Mouse (Mus musculus) neural tube, embryonic 14.5 days (tissue): ENCODE measurements around the gene BC049352. TPM values are rescaled to one million over a fixed set of nuclear protein-coding genes. Genes with fewer than 3 reads are reported as not detected.

Source experiments
- ATAC-seq: fragments of 200-750 bp; cut with Nextera tagmentation; 2 replicates; pipeline ENCODE4 v1.8.0; 2017; ENCODE audit warnings: low read depth, mild to moderate bottlenecking, moderate TSS enrichment, moderate library complexity
- H3K27ac ChIP-seq: fragments of 300-500 bp; sonication (generic); 2 replicates; pipeline ENCODE4 v1.5.1; 2014; ENCODE audit warnings: low read depth, mild to moderate bottlenecking, control low read depth, low read length, moderate library complexity, mixed read lengths
- H3K27me3 ChIP-seq: fragments of 300-500 bp; sonication (generic); 2 replicates; pipeline ENCODE4 v1.6.1; 2014; ENCODE audit warnings: low read length; ENCODE audit not compliant: control insufficient read depth, insufficient read depth
- H3K36me3 ChIP-seq: fragments of 300-500 bp; sonication (generic); 2 replicates; pipeline ENCODE4 v1.6.1; 2014; ENCODE audit warnings: low read length, mixed read lengths; ENCODE audit not compliant: control insufficient read depth, insufficient read depth
- H3K4me1 ChIP-seq: fragments of 300-500 bp; sonication (generic); 2 replicates; pipeline ENCODE4 v1.6.1; 2014; ENCODE audit warnings: low read length; ENCODE audit not compliant: control insufficient read depth, insufficient read depth
- H3K4me2 ChIP-seq: fragments of 300-500 bp; sonication (generic); 2 replicates; pipeline ENCODE4 v1.6.1; 2014; ENCODE audit warnings: mild to moderate bottlenecking, low read depth, low read length, control low read depth
- H3K4me3 ChIP-seq: fragments of 300-500 bp; sonication (generic); 2 replicates; pipeline ENCODE4 v1.5.1; 2014; ENCODE audit warnings: low read depth, low read length, control low read depth, mixed read lengths
- H3K9ac ChIP-seq: fragments of 300-500 bp; sonication (generic); replicated peaks from 2 replicates; pipeline ENCODE4 v1.6.1; 2014; ENCODE audit warnings: low read depth, mild to moderate bottlenecking, control low read depth, low read length, mixed read lengths
- H3K9me3 ChIP-seq: fragments of 300-500 bp; sonication (generic); 2 replicates; pipeline ENCODE4 v1.6.1; 2016; ENCODE audit warnings: low read length; ENCODE audit not compliant: control insufficient read depth
- whole genome bisulfite sequencing: fragments of 180-500 bp; shearing (Covaris S2); extraction: QIAGEN DNeasy Blood & Tissue Kit; methylation state at CpG from one replicate; pipeline ENCODE4 v1.1.7; 2014; 5-methylcytosine and 5-hydroxymethylcytosine counted together
- microRNA-seq: library from miRNA; unstranded; fragments of <30 nt; microRNA quantifications from one replicate; pipeline ENCODE4, GENCODE M21; 2016
- polyA plus RNA-seq: library from polyadenylated mRNA; unstranded; fragments of >200 nt; fragmentation: Nextera tagmentation; extraction: Ambion mirVana; gene quantifications from 2 replicates; pipeline ENCODE4 v1.2.1, GENCODE M21; 2014

The BC049352 gene
- polyA plus RNA-seq, 1 experiment from 2014 or later, result not detected

DNA sequence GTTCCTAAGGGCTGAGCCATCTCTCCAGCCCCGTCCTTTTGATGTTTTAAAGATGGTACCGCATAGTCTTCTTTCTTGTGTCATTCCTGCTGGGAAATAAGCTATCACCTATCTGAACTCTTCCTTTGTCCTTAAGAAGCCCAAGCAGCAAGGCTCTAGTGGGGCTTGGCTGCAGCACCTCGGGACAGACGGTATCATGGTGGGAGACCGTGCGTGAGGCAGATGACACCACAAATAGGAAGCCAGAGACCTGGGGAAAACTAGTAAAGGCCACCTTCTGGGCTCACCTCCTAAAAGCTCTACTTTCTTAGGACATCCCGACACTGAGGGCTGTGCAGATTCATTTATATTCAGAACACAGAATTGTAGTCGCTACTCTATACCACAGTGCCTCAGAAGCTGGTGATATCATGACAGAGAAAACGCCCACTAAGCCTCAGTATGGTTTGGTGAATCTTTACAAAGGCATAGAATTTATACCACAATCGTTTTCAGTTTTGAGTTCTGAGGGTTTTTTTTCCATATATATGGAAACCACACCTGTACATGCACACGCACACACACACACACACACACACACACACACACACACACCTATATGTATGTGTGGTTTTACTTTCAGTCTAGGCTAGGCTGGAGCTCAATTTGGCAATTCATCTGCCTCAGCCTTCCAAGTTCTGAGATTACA, 109.8 kb downstream of the BC049352 start:
- Histone ChIP-seq H3K36me3 (no peaks in the 10 kb centered on the region), H3K4me1 (no peaks in the 10 kb centered on the region)
- 84% methylated on average over 11 of the region's 11 CpGs for whole genome bisulfite sequencing

DNA sequence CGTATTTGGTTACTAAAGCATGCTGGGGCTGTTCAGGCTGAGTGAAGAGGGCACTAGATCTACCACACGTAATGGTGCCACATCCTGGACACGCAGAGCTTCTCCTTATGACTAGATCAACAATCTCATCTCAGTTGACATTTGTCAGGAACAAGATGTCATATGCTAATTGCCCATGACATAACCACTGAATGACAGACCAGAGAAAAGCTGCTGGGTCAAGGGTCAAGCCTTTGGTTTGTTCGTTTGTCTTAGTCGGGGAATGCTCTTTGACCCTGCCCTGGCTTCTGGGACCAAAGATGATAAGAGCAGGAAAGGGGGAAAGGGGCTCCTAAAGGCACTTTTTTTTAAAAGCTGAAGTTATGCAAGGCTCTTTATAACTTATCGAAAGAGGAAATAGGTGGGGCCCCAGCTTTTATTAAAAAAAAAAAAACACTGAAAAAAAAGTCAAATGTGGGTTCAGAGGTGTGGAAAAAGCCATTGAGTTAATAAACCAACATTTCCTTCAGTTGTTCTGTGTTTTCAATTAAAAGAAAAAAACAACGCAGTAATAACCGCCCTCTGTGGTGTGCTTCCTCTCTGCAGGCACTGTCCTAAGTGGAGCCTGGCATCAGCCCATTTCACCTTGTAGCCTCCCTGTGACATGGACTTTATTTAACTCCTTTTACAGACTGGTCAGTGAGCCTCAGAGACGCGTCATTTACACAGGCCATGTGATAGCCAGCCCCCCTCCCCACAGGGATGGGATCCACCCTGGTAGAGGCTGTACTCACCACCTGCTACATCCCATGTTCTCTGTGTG, 112.6 kb downstream of the BC049352 start:
- Histone ChIP-seq H3K9me3 (no peaks in the 10 kb centered on the region), H3K9ac (no peak overlapping the region), H3K4me1 (no peaks in the 10 kb centered on the region), H3K27ac (no peak overlapping the region), H3K27me3 (no peaks in the 10 kb centered on the region), H3K4me3 (no peak overlapping the region), H3K4me2 (no peak overlapping the region), H3K36me3 (no peaks in the 10 kb centered on the region)
- ATAC-seq, result no peak
- WGBS, result 67% methylated on average over 10 of the region's 10 CpGs

More for the DNA sequence above, 109.8 kb downstream of the BC049352 start:
- no peaks in the 10 kb centered on the region for H3K9me3 ChIP-seq
- no peak overlapping the region for H3K4me3 ChIP-seq
- no peak for ATAC-seq
- H3K9ac ChIP-seq, result no peak overlapping the region
- H3K4me2 ChIP-seq, result no peak overlapping the region
- no peak overlapping the region for H3K27ac ChIP-seq
- no peaks in the 10 kb centered on the region for H3K27me3 ChIP-seq

DNA sequence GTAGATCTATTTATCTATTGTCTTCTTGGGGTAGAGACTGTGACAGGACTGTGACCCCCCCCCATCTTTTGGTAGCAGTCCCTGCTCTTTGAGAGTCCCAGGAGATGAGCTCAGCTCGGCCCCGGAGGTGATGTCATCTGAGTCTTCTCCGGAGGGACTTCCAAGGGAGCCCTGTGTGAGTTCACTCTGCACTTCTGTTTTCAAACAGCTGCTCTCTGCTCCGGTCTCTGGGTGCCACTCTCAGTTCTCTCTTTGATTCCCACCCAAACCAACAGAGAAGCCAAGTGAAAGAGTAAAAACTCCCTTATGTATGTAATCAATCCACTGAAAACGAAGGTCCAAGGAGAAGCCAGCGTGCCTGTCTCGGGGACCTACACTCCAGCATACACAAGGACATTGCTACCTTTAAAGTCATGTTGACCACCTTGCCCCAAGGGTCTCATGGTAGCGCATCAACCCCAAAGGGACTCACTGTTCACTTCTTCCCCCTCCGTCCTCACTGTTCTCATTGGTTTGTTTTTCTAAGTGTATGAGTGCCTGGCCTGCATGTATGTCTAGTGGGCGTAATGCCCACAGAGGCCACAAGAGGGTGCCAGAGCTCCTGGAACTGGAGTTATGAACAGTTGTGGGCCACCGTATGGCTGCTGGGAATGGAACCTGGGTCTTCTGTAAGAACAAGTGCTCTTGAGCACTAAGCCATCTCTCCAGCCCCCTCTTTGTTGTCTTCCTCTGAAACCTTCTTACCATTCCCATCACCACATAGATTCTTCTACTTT, 117.6 kb downstream of the BC049352 start:
- no peaks in the 10 kb centered on the region for H3K36me3 ChIP-seq
- no peak overlapping the region for H3K4me3 ChIP-seq
- H3K27ac ChIP-seq, result no peak overlapping the region
- no peaks in the 10 kb centered on the region for H3K27me3 ChIP-seq
- peaks cover 4% of the 10 kb centered on the region; the same call in 1 of the 2 replicates for H3K4me1 ChIP-seq
- no peak overlapping the region for H3K9ac ChIP-seq
- H3K9me3 ChIP-seq, result no peaks in the 10 kb centered on the region
- no peak overlapping the region for H3K4me2 ChIP-seq
- no peak for ATAC-seq
- WGBS, result 81% methylated on average over 11 of the region's 11 CpGs

Small RNA genes lying within 50 kb of the gene (microRNA-seq; reads per million reads assigned to microRNA genes)
- not detected for gene Mir7086

Other genes starting within 250 kb of the BC049352 start
- gene Ube4a, start 216.4 kb upstream of the BC049352 start, polyA plus RNA-seq, result 48.3 and 52.8 TPM in 2 replicates
- gene Cd3g, start 201.6 kb upstream of the BC049352 start, polyA plus RNA-seq, result 0.22 TPM in 1 of 2 replicates, not detected in the other
- gene Cd3d, start 200.2 kb upstream of the BC049352 start, polyA plus RNA-seq, result not detected in 2 replicates
- 0.31 TPM in 1 of 2 replicates, not detected in the other for gene Cd3e, start 172.4 kb upstream of the BC049352 start, polyA plus RNA-seq
- 0.99 TPM in 1 of 2 replicates, not detected in the other for gene Mpzl2, start 142.2 kb upstream of the BC049352 start, polyA plus RNA-seq
- gene Mpzl3, start 126.8 kb upstream of the BC049352 start, polyA plus RNA-seq, result 1.0 and 1.4 TPM in 2 replicates
- 0.22 TPM in 1 of 2 replicates, not detected in the other for gene Jaml, start 102.8 kb upstream of the BC049352 start, polyA plus RNA-seq
- gene Scn2b, start 64.2 kb upstream of the BC049352 start, polyA plus RNA-seq, result 9.3 and 11.2 TPM in 2 replicates
- gene Scn4b, start 43.6 kb upstream of the BC049352 start, polyA plus RNA-seq, result 0.08 and 0.13 TPM in 2 replicates
- gene Tmprss4, start 22.1 kb downstream of the BC049352 start, polyA plus RNA-seq, result not detected in 2 replicates
- 0.56 and 1.4 TPM in 2 replicates for gene Il10ra, start 87.1 kb downstream of the BC049352 start, polyA plus RNA-seq
- 0.05 TPM in 1 of 2 replicates, not detected in the other for gene Tmprss13, start 137.1 kb downstream of the BC049352 start, polyA plus RNA-seq
- 257 and 341 TPM in 2 replicates for gene Fxyd6, start 188.2 kb downstream of the BC049352 start, polyA plus RNA-seq
- gene Fxyd2, start 217.7 kb downstream of the BC049352 start, polyA plus RNA-seq, result 9.6 and 9.9 TPM in 2 replicates
- 18.3 and 24.3 TPM in 2 replicates for gene Dscaml1, start 244.6 kb downstream of the BC049352 start, polyA plus RNA-seq